Mouse (Mus musculus): ENCODE results near the gene Zfp653. TPM values are rescaled to one million over a fixed set of nuclear protein-coding genes. Genes with fewer than 3 reads are reported as not detected.

Zfp653 gene
- polyA plus RNA-seq, 1 experiment, result 10.8 TPM

GRCm38 (mm10) chr9:22037826-22038225 lies 33.4 kb downstream of the Zfp653 start:
- Histone ChIP-seq H3K4me3 (replicated peaks) (no peak overlapping the region), H3K27me3 (replicated peaks) (peaks cover 48% of the 10 kb centered on the region), H3K9me3 (peaks cover 17% of the 10 kb centered on the region), H3K36me3 (replicated peaks; ENCODE audit: low read length) (no peaks in the 10 kb centered on the region), H3K4me1 (peaks cover 12% of the 10 kb centered on the region)
- TF ChIP-seq FLI1 (IDR thresholded peaks at IDR 0.05; ENCODE audit: low read length) (no peak), GATA1 (IDR thresholded peaks at IDR 0.05; ENCODE audit: borderline replicate concordance, low read length) (no peak)

DNA sequence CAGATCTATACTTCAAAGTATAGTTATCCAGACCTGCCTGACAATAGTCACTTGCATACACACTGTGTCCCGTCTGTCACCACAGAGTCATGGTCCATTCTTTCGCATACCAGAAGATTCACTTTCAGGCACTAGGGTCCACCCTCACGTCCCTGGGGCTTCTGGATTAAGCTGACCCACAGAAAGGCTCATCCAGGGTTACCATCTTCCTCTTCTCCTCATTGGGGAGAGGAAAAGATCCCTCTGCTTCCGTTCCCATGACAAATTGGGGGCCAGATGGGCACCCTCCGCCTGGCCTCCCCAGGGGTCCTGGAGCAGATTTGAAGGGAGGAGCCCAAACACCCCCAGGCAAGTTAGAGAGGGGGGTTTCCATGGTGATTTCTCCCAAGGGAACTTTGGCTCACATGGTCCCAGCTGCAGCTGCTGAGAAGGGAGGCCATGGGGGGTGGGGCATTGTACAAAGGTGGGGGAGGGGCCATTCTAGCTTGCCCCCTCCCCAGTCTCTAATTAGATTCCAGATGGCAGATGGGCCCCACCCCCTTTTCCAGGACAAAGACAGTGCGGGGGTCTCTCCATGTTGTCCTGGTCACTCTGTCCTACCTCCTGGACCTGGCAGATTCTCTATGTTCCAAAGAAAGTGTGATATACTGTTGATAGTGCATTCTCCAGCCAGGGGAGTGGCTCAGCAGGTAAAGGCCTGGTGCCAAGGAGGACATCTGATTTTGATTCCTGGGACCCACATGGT lies 35.7 kb downstream of the Zfp653 start:
- TF ChIP-seq FLI1 (IDR thresholded peaks at IDR 0.05; ENCODE audit: low read length) (no peak), GATA1 (IDR thresholded peaks at IDR 0.05; ENCODE audit: borderline replicate concordance, low read length) (no peak)

GRCm38 (mm10) chr9:22030386-22030785 lies 40.8 kb downstream of the Zfp653 start:
- H3K4me1 ChIP-seq, result peaks cover 12% of the 10 kb centered on the region
- peaks cover 58% of the 10 kb centered on the region for H3K27me3 ChIP-seq (replicated peaks)
- H3K36me3 ChIP-seq (replicated peaks; ENCODE audit: low read length), result no peaks in the 10 kb centered on the region
- TF ChIP-seq GATA1 (IDR thresholded peaks at IDR 0.05; ENCODE audit: borderline replicate concordance, low read length) (no peak), FLI1 (IDR thresholded peaks at IDR 0.05; ENCODE audit: low read length) (no peak)
- peaks cover 32% of the 10 kb centered on the region for H3K9me3 ChIP-seq
- no peak overlapping the region for H3K4me3 ChIP-seq (replicated peaks)

More for the DNA sequence above, 35.7 kb downstream of the Zfp653 start:
- H3K36me3 ChIP-seq (replicated peaks; ENCODE audit: low read length), result no peaks in the 10 kb centered on the region
- peaks cover 12% of the 10 kb centered on the region for H3K4me1 ChIP-seq
- peaks cover 49% of the 10 kb centered on the region for H3K27me3 ChIP-seq (replicated peaks)
- peaks cover 23% of the 10 kb centered on the region for H3K9me3 ChIP-seq
- H3K4me3 ChIP-seq (replicated peaks), result no peak overlapping the region

DNA sequence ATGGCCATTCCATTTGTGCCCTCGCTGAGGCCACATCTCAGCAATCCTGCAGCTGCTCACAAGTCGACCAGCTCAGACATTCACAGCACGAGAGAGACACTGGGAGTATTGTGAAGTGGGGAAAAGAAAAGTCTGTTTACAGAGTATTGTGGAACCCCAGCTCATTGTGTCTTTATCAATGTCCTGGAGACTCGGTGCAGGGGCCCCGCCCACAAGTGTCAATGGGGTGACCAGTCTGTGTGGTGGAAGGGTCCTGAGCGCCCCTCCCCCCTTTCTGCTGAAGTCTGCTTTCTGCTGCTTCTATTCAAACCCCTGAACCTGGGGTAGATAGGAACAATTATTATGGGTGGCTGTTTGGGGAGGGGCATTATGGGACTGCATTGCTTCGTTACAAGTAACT lies 42.7 kb downstream of the Zfp653 start:
- peaks cover 26% of the 10 kb centered on the region for H3K9me3 ChIP-seq
- H3K36me3 ChIP-seq (replicated peaks; ENCODE audit: low read length), result no peaks in the 10 kb centered on the region
- H3K27me3 ChIP-seq (replicated peaks), result peaks cover 59% of the 10 kb centered on the region
- H3K4me1 ChIP-seq, result no peaks in the 10 kb centered on the region
- TF ChIP-seq FLI1 (IDR thresholded peaks at IDR 0.05; ENCODE audit: low read length) (no peak), GATA1 (IDR thresholded peaks at IDR 0.05; ENCODE audit: borderline replicate concordance, low read length) (no peak)
- H3K4me3 ChIP-seq (replicated peaks), result no peak overlapping the region

DNA sequence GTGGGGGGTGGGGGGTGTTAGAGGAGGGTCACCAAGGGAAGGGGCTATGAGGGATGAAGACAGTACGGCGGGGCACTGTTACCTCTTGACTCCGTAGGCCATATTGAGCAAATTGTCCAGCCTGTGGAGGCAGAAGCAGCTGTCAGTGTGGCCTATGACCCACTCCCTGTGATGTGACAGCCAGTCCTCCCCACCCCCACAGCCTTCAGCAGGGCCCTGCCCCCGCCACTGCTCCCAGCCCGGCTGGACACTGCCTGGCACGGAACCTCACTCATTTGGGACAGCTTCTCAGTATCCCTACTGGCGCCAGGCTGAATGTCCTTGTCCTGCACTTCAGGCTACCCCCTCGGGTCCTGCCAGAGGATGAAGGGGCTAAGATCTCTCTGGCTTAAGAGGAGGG lies 46.6 kb downstream of the Zfp653 start:
- peaks cover 7% of the 10 kb centered on the region for H3K9me3 ChIP-seq
- no peak overlapping the region for H3K4me3 ChIP-seq (replicated peaks)
- no peaks in the 10 kb centered on the region for H3K4me1 ChIP-seq
- H3K27me3 ChIP-seq (replicated peaks), result peaks cover 57% of the 10 kb centered on the region
- no peaks in the 10 kb centered on the region for H3K36me3 ChIP-seq (replicated peaks; ENCODE audit: low read length)
- TF ChIP-seq GATA1 (IDR thresholded peaks at IDR 0.05; ENCODE audit: borderline replicate concordance, low read length), result no peak
- no peak for TF ChIP-seq FLI1 (IDR thresholded peaks at IDR 0.05; ENCODE audit: low read length)

DNA sequence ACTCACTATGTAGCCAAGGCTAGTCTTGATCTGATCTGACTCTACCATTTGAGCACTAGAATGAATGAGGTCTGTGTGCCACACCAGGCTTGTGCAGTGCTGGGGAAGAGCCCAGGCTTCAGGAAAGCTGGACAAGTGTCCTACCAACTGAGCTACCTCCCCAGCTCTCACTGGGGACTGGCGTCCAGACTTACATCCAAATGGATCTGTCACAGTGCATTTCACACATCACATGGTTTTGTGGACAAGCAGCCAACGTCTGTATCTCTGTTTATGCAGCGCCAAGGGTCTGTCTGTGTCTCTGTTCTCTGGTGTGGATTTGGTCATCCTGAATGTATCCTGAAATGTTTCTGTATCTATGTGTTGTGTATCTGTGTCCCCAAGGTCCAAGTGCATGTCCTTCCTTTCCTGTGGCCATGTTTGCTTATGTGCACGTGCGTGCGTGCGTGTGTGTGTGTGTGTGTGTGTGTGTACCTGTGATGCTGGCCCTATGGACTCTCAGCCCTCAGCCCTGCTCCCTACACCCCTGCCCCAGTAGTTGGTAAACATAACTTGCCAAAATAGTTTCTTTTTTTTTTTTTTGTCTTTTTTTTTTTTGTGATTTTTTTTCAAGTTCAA lies 53.9 kb downstream of the Zfp653 start:
- Histone ChIP-seq H3K27me3 (replicated peaks) (peaks cover 13% of the 10 kb centered on the region), H3K4me3 (replicated peaks) (no peak overlapping the region), H3K9me3 (0 out of 2 replicates have a peak, but pooled peaks cover 3% of the 10 kb centered on the region), H3K36me3 (replicated peaks; ENCODE audit: low read length) (peaks cover 28% of the 10 kb centered on the region), H3K4me1 (peaks cover 12% of the 10 kb centered on the region)
- TF ChIP-seq FLI1 (IDR thresholded peaks at IDR 0.05; ENCODE audit: low read length), result no peak
- TF ChIP-seq GATA1 (IDR thresholded peaks at IDR 0.05; ENCODE audit: borderline replicate concordance, low read length), result no peak

DNA sequence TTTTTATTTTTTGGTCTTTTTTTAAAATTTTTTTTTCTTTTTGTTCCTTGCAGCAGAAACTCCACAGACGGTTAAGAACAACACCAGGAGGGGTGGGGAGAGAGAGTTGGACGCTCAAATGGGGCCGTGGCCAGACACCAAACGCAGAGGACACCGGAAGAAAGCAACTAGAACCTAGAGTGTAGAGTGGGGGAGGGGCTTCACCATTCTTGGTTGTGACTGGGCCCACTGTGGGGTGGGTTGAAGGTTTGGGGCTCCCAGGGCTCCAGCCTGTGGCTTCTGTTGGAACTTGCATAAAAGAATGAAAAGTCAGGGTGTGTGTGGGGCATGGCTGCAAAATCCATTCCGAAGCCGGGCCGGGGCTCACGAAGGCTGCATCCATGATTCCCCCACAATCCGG lies 54.9 kb downstream of the Zfp653 start:
- Histone ChIP-seq H3K4me3 (replicated peaks) (no peak overlapping the region), H3K27me3 (replicated peaks) (peaks cover 10% of the 10 kb centered on the region), H3K4me1 (peaks cover 14% of the 10 kb centered on the region), H3K9me3 (no peaks in the 10 kb centered on the region), H3K36me3 (replicated peaks; ENCODE audit: low read length) (peaks cover 38% of the 10 kb centered on the region)
- TF ChIP-seq FLI1 (IDR thresholded peaks at IDR 0.05; ENCODE audit: low read length) (no peak), GATA1 (IDR thresholded peaks at IDR 0.05; ENCODE audit: borderline replicate concordance, low read length) (no peak)

GRCm38 (mm10) chr9:22012731-22013130 lies 58.4 kb downstream of the Zfp653 start:
- H3K27me3 ChIP-seq (replicated peaks), result no peaks in the 10 kb centered on the region
- peaks cover 73% of the 10 kb centered on the region for H3K36me3 ChIP-seq (replicated peaks; ENCODE audit: low read length)
- H3K4me1 ChIP-seq, result peaks cover 45% of the 10 kb centered on the region
- H3K9me3 ChIP-seq, result no peaks in the 10 kb centered on the region
- TF ChIP-seq GATA1 (IDR thresholded peaks at IDR 0.05; ENCODE audit: borderline replicate concordance, low read length) (no peak), FLI1 (IDR thresholded peaks at IDR 0.05; ENCODE audit: low read length) (no peak)
- H3K4me3 ChIP-seq (replicated peaks), result no peak overlapping the region

DNA sequence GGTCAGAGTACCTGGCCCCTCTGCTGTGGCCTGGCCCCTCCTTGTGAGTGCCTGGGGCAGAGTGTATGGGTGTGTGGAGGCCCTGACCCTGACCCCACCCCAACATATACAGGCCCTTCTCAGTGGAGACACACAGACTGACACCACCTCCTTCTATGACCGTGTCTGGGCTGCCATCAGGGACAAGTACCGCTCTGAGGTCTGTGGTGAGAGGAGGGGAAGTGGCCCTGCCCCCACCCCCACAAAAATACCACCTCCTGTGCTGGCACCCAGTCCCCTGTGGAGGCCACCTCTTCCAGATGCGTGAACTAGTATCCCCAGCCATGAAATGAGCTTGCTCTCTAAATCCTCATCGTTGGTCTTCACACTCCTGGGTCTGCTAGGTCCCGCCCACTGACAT lies 60.1 kb downstream of the Zfp653 start:
- TF ChIP-seq FLI1 (IDR thresholded peaks at IDR 0.05; ENCODE audit: low read length) (no peak), GATA1 (IDR thresholded peaks at IDR 0.05; ENCODE audit: borderline replicate concordance, low read length) (no peak)
- H3K9me3 ChIP-seq, result no peaks in the 10 kb centered on the region
- no peak overlapping the region for H3K4me3 ChIP-seq (replicated peaks)
- H3K4me1 ChIP-seq, result peaks cover 54% of the 10 kb centered on the region
- H3K27me3 ChIP-seq (replicated peaks), result no peaks in the 10 kb centered on the region
- H3K36me3 ChIP-seq (replicated peaks; ENCODE audit: low read length), result peaks cover 90% of the 10 kb centered on the region

Other genes starting within 250 kb of the Zfp653 start
- gene Angptl8, start 235.9 kb downstream of the Zfp653 start, polyA plus RNA-seq (2012; ENCODE audit: insufficient read depth, low replicate concordance), result not detected in 2 replicates
- gene Dock6, start 218.7 kb downstream of the Zfp653 start, polyA plus RNA-seq (2012; ENCODE audit: insufficient read depth, low replicate concordance), result 1.1 and 3.0 TPM in 2 replicates
- 1.7 and 4.9 TPM in 2 replicates for gene Rab3d, start 153.2 kb downstream of the Zfp653 start, polyA plus RNA-seq (2012; ENCODE audit: insufficient read depth, low replicate concordance)
- gene Ccdc159, start 143.9 kb downstream of the Zfp653 start, polyA plus RNA-seq (2012; ENCODE audit: insufficient read depth, low replicate concordance), result 0.67 and 4.8 TPM in 2 replicates
- gene Tmem205, start 143.8 kb downstream of the Zfp653 start, polyA plus RNA-seq (2012; ENCODE audit: insufficient read depth, low replicate concordance), result 33.0 and 55.9 TPM in 2 replicates
- gene Plppr2, start 134.3 kb downstream of the Zfp653 start, polyA plus RNA-seq (2012; ENCODE audit: insufficient read depth, low replicate concordance), result 3.1 and 6.4 TPM in 2 replicates
- 3.9 and 5.9 TPM in 2 replicates for gene Swsap1, start 115.6 kb downstream of the Zfp653 start, polyA plus RNA-seq (2012; ENCODE audit: insufficient read depth, low replicate concordance)
- 171 and 223 TPM in 2 replicates for gene Epor, start 107.9 kb downstream of the Zfp653 start, polyA plus RNA-seq (2012; ENCODE audit: insufficient read depth, low replicate concordance)
- gene Rgl3, start 81.9 kb downstream of the Zfp653 start, polyA plus RNA-seq (2012; ENCODE audit: insufficient read depth, low replicate concordance), result 2.2 and 5.6 TPM in 2 replicates
- gene Ccdc151, start 68.7 kb downstream of the Zfp653 start, polyA plus RNA-seq (2012; ENCODE audit: insufficient read depth, low replicate concordance), result 0.18 TPM in 1 of 2 replicates, not detected in the other
- 194 and 215 TPM in 2 replicates for gene Prkcsh, start 68.6 kb downstream of the Zfp653 start, polyA plus RNA-seq (2012; ENCODE audit: insufficient read depth, low replicate concordance)
- 0.21 TPM in 1 of 2 replicates, not detected in the other for gene Elavl3, start 19.4 kb downstream of the Zfp653 start, polyA plus RNA-seq (2012; ENCODE audit: insufficient read depth, low replicate concordance)
- gene Gm49318, start 117 bp downstream of the Zfp653 start, polyA plus RNA-seq (2012; ENCODE audit: insufficient read depth, low replicate concordance), result not detected in 2 replicates
- 7.2 and 16.8 TPM in 2 replicates for gene Ecsit, start 14.1 kb upstream of the Zfp653 start, polyA plus RNA-seq (2012; ENCODE audit: insufficient read depth, low replicate concordance)
- gene Cnn1, start 27.8 kb upstream of the Zfp653 start, polyA plus RNA-seq (2012; ENCODE audit: insufficient read depth, low replicate concordance), result not detected in 2 replicates
- gene Elof1, start 45.8 kb upstream of the Zfp653 start, polyA plus RNA-seq (2012; ENCODE audit: insufficient read depth, low replicate concordance), result 75.4 and 147 TPM in 2 replicates
- 7.4 and 23.8 TPM in 2 replicates for gene Acp5, start 64.3 kb upstream of the Zfp653 start, polyA plus RNA-seq (2012; ENCODE audit: insufficient read depth, low replicate concordance)
- gene Pigyl, start 85.5 kb upstream of the Zfp653 start, polyA plus RNA-seq (2012; ENCODE audit: insufficient read depth, low replicate concordance), result 28.4 TPM in 1 of 2 replicates, not detected in the other
- not detected in 2 replicates for gene Zfp872, start 116.7 kb upstream of the Zfp653 start, polyA plus RNA-seq (2012; ENCODE audit: insufficient read depth, low replicate concordance)
- gene Zfp809, start 154.3 kb upstream of the Zfp653 start, polyA plus RNA-seq (2012; ENCODE audit: insufficient read depth, low replicate concordance), result 2.1 and 3.1 TPM in 2 replicates
- 0.18 TPM in 1 of 2 replicates, not detected in the other for gene Zfp599, start 188.5 kb upstream of the Zfp653 start, polyA plus RNA-seq (2012; ENCODE audit: insufficient read depth, low replicate concordance)
- gene Zfp810, start 236.3 kb upstream of the Zfp653 start, polyA plus RNA-seq (2012; ENCODE audit: insufficient read depth, low replicate concordance), result 1.2 TPM in 1 of 2 replicates, not detected in the other